Mouse (Mus musculus): ENCODE measurements around the gene Zfpm1.

- no peak for TF ChIP-seq CTCF (IDR thresholded peaks at IDR 0.05; ENCODE audit: low read depth)
- no peak for TF ChIP-seq EP300 (IDR thresholded peaks at IDR 0.05; ENCODE audit: low read depth)
Measured at GRCm38 (mm10) chr8:122303451-122303850, 21.5 kb downstream of the Zfpm1 start.
